Mouse (Mus musculus): ENCODE measurements around the gene Leo1. TPM values are rescaled to one million over a fixed set of nuclear protein-coding genes. Genes with fewer than 3 reads are reported as not detected.
A peak's percentile ranks its signal among the peaks of the same experiment; 100 is the strongest.

Leo1 gene
- polyA plus RNA-seq, 1 experiment from 2014 or later = 45.8 TPM

DNA sequence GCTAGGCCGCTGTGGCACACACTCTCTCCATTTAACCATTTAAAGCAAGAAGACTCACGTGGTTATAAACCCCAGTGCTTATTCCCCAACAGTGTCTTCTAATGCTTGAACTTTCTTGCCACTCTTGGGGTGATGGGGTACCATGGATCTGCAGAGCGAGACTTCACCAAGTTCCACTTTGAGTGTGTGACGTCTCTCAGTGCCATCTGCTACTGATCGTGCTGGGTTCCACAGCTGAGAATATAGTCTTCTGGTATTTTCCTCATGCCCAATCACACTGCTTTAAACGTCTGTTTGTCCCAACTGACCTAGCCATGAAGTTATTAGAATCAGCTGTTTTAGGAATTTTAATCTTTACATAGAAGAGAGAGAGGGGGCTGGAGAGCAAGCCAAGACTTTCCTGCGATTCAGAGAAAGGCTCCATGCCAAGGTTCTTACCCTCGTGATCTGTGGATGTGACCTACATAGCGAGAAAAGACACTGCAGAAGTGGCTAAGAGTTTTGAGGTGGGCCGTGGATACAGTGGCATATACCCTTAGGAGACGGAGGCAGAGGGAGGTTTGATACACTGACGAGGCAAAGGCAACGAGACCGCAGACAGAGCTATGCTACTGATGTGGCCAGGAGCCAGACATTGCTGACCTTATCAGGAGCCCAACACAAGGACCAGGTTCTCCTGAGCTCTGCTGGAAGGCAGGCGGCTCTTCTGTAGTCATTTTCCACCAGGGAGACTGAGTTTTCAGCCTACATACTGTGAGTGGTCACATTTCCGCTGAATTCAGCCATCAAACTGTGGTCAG lies 10.3 kb upstream of the Leo1 start:
- Histone ChIP-seq H3K9me3 (ENCODE audit: control insufficient read depth, low read length) (no peaks in the 10 kb centered on the region), H3K27me3 (ENCODE audit: control insufficient read depth, insufficient read depth, low read length) (no peaks in the 10 kb centered on the region), H3K27ac (ENCODE audit: low read depth, low read length) (no peak overlapping the region), H3K4me3 (ENCODE audit: low read length) (no peak overlapping the region), H3K36me3 (ENCODE audit: control insufficient read depth, insufficient read depth, low read length) (no peaks in the 10 kb centered on the region), H3K9ac (ENCODE audit: low read depth, low read length) (no peak overlapping the region), H3K4me2 (replicated peaks; ENCODE audit: low read depth, low read length) (no peak overlapping the region), H3K4me1 (ENCODE audit: control insufficient read depth, insufficient read depth, low read length) (peaks cover 2% of the 10 kb centered on the region; the same call in 1 of the 2 replicates)
- WGBS = 81% methylated on average over 16 of the region's 16 CpGs
- ATAC-seq (ENCODE audit: low FRiP score, low TSS enrichment) = no peak

GRCm38 (mm10) chr9:75432694-75433093 lies 8.6 kb upstream of the Leo1 start:
- Histone ChIP-seq H3K4me2 (replicated peaks; ENCODE audit: low read depth, low read length) (no peak overlapping the region), H3K27me3 (ENCODE audit: control insufficient read depth, insufficient read depth, low read length) (no peaks in the 10 kb centered on the region), H3K9ac (ENCODE audit: low read depth, low read length) (no peak overlapping the region), H3K4me1 (ENCODE audit: control insufficient read depth, insufficient read depth, low read length) (peaks cover 5% of the 10 kb centered on the region; the same call in 1 of the 2 replicates), H3K9me3 (ENCODE audit: control insufficient read depth, low read length) (no peaks in the 10 kb centered on the region), H3K4me3 (ENCODE audit: low read length) (no peak overlapping the region), H3K36me3 (ENCODE audit: control insufficient read depth, insufficient read depth, low read length) (no peaks in the 10 kb centered on the region), H3K27ac (ENCODE audit: low read depth, low read length) (no peak overlapping the region)
- 86% methylated on average over 3 of the region's 3 CpGs for WGBS
- ATAC-seq (ENCODE audit: low FRiP score, low TSS enrichment) = no peak

- Histone ChIP-seq H3K36me3 (ENCODE audit: control insufficient read depth, insufficient read depth, low read length) (no peaks in the 10 kb centered on the region), H3K4me2 (replicated peaks; ENCODE audit: low read depth, low read length) (no peak overlapping the region), H3K9me3 (ENCODE audit: control insufficient read depth, low read length) (no peaks in the 10 kb centered on the region), H3K9ac (ENCODE audit: low read depth, low read length) (no peak overlapping the region), H3K4me1 (ENCODE audit: control insufficient read depth, insufficient read depth, low read length) (peaks cover 5% of the 10 kb centered on the region; the same call in 1 of the 2 replicates), H3K27me3 (ENCODE audit: control insufficient read depth, insufficient read depth, low read length) (no peaks in the 10 kb centered on the region), H3K4me3 (ENCODE audit: low read length) (no peak overlapping the region), H3K27ac (ENCODE audit: low read depth, low read length) (no peak overlapping the region)
- 0 out of 2 replicates have a peak, but pooled peaks have one; percentile 45 for ATAC-seq (ENCODE audit: low FRiP score, low TSS enrichment)
- WGBS = 30% methylated on average over 7 of the region's 7 CpGs
These were observed 7.0 kb upstream of the Leo1 start for GRCm38 (mm10) chr9:75434172-75434793.

DNA sequence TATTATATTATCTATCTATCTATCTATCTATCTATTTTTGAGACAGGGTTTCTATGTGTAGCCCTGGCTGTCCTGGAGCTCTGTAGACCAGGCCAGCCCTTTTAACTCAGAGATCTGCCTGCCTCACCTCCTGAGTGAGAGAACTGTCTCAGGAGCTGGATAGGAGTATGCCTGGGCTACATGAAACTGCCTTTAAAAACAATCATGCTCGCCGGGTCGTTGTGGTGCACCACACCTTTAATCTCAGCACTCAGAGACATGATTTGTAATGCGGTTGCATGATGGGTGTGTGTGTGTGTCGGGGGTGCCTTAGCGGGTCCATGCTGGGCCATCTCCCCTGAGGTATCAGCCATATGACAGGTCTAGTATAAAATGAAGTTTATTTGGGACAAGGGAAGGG lies 6.5 kb upstream of the Leo1 start:
- no peak overlapping the region for H3K4me3 ChIP-seq (ENCODE audit: low read length)
- ATAC-seq (ENCODE audit: low FRiP score, low TSS enrichment) = no peak
- 68% methylated on average over 6 of the region's 6 CpGs for WGBS
- peaks cover 5% of the 10 kb centered on the region; the same call in 1 of the 2 replicates for H3K4me1 ChIP-seq (ENCODE audit: control insufficient read depth, insufficient read depth, low read length)
- H3K9me3 ChIP-seq (ENCODE audit: control insufficient read depth, low read length) = no peaks in the 10 kb centered on the region
- no peak overlapping the region for H3K9ac ChIP-seq (ENCODE audit: low read depth, low read length)
- no peaks in the 10 kb centered on the region for H3K27me3 ChIP-seq (ENCODE audit: control insufficient read depth, insufficient read depth, low read length)
- no peak overlapping the region for H3K4me2 ChIP-seq (replicated peaks; ENCODE audit: low read depth, low read length)
- no peaks in the 10 kb centered on the region for H3K36me3 ChIP-seq (ENCODE audit: control insufficient read depth, insufficient read depth, low read length)
- H3K27ac ChIP-seq (ENCODE audit: low read depth, low read length) = no peak overlapping the region

DNA sequence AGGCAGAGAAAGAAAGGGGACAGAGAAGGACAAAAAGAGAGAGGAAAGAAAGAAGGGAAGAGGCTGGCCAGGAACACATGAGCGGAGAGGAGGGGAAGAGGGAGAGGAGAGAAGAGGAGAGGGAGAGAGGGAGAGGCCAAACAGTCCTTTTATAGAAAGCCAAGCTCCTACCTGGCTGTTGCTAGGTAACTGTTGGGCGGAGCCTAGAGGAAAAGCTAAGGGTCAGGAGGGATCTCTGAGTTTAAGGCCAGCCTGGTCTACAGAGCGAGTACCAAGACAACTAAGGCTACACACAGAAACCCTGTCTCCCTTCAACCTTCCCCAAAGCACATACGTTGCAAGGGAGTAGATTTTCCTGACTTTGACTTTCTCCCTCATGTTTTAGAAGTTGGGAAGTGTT lies 6.0 kb upstream of the Leo1 start:
- 89% methylated on average over 4 of the region's 4 CpGs for WGBS
- H3K9me3 ChIP-seq (ENCODE audit: control insufficient read depth, low read length) = no peaks in the 10 kb centered on the region
- no peak overlapping the region for H3K4me2 ChIP-seq (replicated peaks; ENCODE audit: low read depth, low read length)
- peaks cover 5% of the 10 kb centered on the region; the same call in 1 of the 2 replicates for H3K4me1 ChIP-seq (ENCODE audit: control insufficient read depth, insufficient read depth, low read length)
- no peak overlapping the region for H3K4me3 ChIP-seq (ENCODE audit: low read length)
- H3K36me3 ChIP-seq (ENCODE audit: control insufficient read depth, insufficient read depth, low read length) = no peaks in the 10 kb centered on the region
- no peaks in the 10 kb centered on the region for H3K27me3 ChIP-seq (ENCODE audit: control insufficient read depth, insufficient read depth, low read length)
- H3K9ac ChIP-seq (ENCODE audit: low read depth, low read length) = no peak overlapping the region
- no peak for ATAC-seq (ENCODE audit: low FRiP score, low TSS enrichment)
- H3K27ac ChIP-seq (ENCODE audit: low read depth, low read length) = no peak overlapping the region

- Histone ChIP-seq H3K36me3 (ENCODE audit: control insufficient read depth, insufficient read depth, low read length) (no peaks in the 10 kb centered on the region), H3K9me3 (ENCODE audit: control insufficient read depth, low read length) (no peaks in the 10 kb centered on the region), H3K4me3 (ENCODE audit: low read length) (no peak overlapping the region), H3K27ac (ENCODE audit: low read depth, low read length) (no peak overlapping the region), H3K27me3 (ENCODE audit: control insufficient read depth, insufficient read depth, low read length) (no peaks in the 10 kb centered on the region), H3K4me2 (replicated peaks; ENCODE audit: low read depth, low read length) (no peak overlapping the region; the same call in 1 of the 2 replicates), H3K4me1 (ENCODE audit: control insufficient read depth, insufficient read depth, low read length) (peaks cover 5% of the 10 kb centered on the region; the same call in 1 of the 2 replicates), H3K9ac (ENCODE audit: low read depth, low read length) (peak overlapping the region; percentile 31; the same call in 1 of the 2 replicates)
- peak; percentile 89 for ATAC-seq (ENCODE audit: low FRiP score, low TSS enrichment)
- 5% methylated on average over 12 of the region's 12 CpGs for WGBS
These were observed 5.4 kb upstream of the Leo1 start for GRCm38 (mm10) chr9:75435918-75436317.

DNA sequence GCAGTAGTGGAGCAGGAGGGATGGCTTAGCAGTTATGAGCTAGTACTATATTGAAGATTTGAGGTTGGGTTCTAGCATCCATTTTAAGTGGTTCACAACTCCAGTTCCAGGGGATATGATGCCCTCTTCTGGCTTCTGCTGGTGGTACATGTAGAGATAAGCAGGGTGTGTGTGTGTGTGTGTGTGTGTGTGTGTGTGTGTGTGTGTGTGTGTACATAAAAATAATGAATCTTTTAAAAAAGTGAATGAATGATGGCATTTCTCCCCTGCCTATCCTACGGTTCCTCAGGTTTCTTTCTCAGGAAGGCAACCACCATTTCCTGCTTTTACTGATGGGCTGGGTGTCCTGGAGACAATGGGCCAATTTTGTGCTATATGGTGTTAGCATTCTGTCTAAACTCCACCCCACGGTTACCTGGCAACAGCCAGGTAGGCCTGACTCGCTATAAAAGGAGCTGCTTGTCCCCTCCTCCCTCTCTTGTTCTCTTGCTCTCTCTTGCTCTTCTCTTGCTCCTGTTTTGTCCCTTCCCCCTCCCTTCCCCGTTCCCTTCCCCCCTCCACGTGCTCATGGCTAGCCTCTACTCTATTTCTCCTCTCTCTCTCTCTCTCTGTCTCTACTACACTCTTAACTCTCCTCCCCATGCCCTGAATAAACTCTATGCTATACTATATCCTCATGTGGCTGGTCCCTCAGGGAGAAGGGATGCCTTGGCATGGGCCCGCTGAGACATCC lies 3.5 kb upstream of the Leo1 start:
- Histone ChIP-seq H3K4me1 (ENCODE audit: control insufficient read depth, insufficient read depth, low read length) (peaks cover 13% of the 10 kb centered on the region), H3K27me3 (ENCODE audit: control insufficient read depth, insufficient read depth, low read length) (no peaks in the 10 kb centered on the region), H3K4me2 (replicated peaks; ENCODE audit: low read depth, low read length) (no peak overlapping the region), H3K27ac (ENCODE audit: low read depth, low read length) (no peak overlapping the region), H3K9ac (ENCODE audit: low read depth, low read length) (no peak overlapping the region), H3K36me3 (ENCODE audit: control insufficient read depth, insufficient read depth, low read length) (no peaks in the 10 kb centered on the region), H3K9me3 (ENCODE audit: control insufficient read depth, low read length) (no peaks in the 10 kb centered on the region), H3K4me3 (ENCODE audit: low read length) (no peak overlapping the region)
- WGBS = 36% methylated on average over 6 of the region's 6 CpGs
- ATAC-seq (ENCODE audit: low FRiP score, low TSS enrichment) = no peak

- Histone ChIP-seq H3K36me3 (ENCODE audit: control insufficient read depth, insufficient read depth, low read length) (peaks cover 13% of the 10 kb centered on the region), H3K4me1 (ENCODE audit: control insufficient read depth, insufficient read depth, low read length) (peaks cover 9% of the 10 kb centered on the region), H3K4me3 (ENCODE audit: low read length) (peak overlapping the region; percentile 85), H3K9ac (ENCODE audit: low read depth, low read length) (peak overlapping the region; percentile 85), H3K9me3 (ENCODE audit: control insufficient read depth, low read length) (no peaks in the 10 kb centered on the region), H3K27ac (ENCODE audit: low read depth, low read length) (peak overlapping the region; percentile 53; the same call in 1 of the 2 replicates), H3K4me2 (replicated peaks; ENCODE audit: low read depth, low read length) (peak overlapping the region; percentile 60), H3K27me3 (ENCODE audit: control insufficient read depth, insufficient read depth, low read length) (no peaks in the 10 kb centered on the region)
- under 1% methylated on average over 31 of the region's 31 CpGs for WGBS
- ATAC-seq (ENCODE audit: low FRiP score, low TSS enrichment) = peak; percentile 89
These were observed 387 bp downstream of the Leo1 start for GRCm38 (mm10) chr9:75441691-75442131.

All from kidney, embryonic 14.5 days (tissue).